Mouse (Mus musculus): Measurements from ENCODE around the gene Ankmy1.

Gene Ankmy1

DNA sequence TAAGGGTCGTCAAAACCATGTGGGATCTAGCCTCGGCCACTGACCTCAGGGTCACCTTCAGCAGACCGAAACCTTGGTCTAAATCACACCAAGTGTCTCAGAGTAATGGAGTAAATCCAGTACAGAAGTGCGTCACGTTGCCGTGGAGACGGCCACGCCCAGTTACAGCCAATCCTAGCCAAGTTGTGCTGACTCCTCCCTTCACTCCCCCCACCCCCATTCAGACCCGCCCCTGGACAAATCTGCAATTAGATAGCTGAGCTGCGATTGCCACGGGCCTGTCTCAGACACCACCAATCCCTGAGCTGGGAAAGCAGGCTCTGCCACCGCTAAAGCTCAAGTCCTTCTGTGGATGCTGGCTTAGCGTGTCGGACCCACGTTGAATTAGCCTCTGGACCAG is at the start of gene Ankmy1:
Ankmy1 (minus strand) TSS at position 121 of the 400 bp plus-strand sequence.
- DNase-seq (ENCODE audit: low read depth, low spot score) = no peak

- no peak for DNase-seq (ENCODE audit: low read depth, low spot score)
These were observed 47.9 kb upstream of the Ankmy1 start, which contains the start of gene Gpr35 for GRCm38 (mm10) chr1:92950607-92951006. Gpr35 (plus strand) TSS chr1:92950865.

DNA sequence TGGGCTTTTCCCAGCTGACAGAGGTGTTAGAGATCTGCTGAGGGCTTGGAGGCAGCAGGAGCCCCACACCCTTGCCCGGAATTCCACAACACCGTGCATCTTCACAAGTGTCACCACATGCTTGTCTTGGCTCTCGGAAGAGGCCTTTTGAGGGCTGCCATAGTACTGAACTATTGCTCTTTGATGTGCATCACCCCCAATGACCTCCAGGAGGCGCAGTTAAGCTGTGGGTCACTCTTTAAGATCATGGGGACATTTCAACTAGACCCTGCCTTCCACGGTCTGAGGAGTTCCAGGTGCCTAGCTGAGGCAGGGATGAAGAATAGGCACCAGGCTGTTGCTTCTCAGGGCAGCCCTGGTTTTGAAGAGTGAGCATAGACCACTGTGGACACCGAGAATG is 46.7 kb upstream of the Ankmy1 start:
- DNase-seq (ENCODE audit: low read depth, low spot score) = peak; percentile 37

- no peak for DNase-seq (ENCODE audit: low read depth, low spot score)
These were observed 45.3 kb upstream of the Ankmy1 start for GRCm38 (mm10) chr1:92947966-92948365.

DNA sequence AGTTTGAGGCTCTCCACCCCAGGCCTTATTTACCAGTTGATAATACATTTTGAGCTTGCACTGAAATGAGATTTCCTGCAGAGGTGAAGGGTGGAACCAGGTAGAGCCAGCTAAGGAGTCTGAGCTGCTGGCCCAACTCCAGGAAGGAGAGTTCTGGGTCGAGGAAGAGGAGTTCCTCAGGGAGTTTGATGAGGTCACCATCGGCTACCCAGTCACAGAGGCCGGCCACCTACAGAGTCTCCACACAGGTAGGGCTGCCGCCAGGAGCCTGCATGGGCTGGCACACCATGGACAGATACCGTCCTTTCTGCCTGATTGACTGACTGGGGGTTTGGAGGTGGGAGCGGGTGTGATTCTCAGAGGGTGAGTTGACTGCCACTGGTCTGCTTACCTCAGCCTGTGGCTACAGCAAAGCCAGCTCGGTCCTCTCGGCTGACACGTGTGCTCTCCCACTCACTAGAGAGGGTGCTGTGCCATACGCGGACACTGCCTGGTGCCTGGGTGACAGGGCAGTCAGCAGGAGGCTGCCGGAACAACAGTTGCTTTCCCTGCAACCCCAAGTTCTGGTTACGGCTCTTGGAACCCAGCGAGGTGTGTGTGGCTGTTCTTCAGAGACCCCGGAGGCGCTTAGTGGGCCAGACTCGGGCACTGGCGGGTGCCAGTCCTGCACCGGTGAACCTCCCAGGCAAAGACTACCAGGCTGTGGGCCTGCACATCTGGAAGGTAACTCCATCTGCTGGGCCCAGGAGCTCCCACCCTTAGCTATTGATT is 40.7 kb upstream of the Ankmy1 start:
- DNase-seq (ENCODE audit: low read depth, low spot score) = no peak

GRCm38 (mm10) chr1:92939746-92940145 is 37.0 kb upstream of the Ankmy1 start:
- DNase-seq (ENCODE audit: low read depth, low spot score) = no peak

DNA sequence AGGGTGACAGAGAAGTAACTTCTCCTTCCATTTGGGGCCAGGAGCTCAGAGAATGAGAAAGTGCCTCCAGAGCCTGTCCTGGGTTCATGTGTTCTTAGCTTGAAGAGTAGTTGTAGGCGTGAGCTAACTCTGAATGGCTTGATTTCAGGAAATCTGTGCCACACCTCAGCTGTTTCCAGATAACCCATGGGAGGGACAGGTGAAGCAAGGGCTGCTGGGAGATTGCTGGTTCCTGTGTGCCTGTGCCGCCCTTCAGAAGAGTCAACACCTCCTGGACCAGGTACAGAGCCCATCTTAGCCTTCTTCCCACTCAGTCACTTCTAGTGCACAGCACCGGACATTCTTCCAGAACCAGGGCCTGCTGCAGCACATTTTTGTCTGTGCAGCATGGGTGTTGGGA is 35.1 kb upstream of the Ankmy1 start:
- DNase-seq (ENCODE audit: low read depth, low spot score) = no peak

- no peak for DNase-seq (ENCODE audit: low read depth, low spot score)
These were observed 33.8 kb upstream of the Ankmy1 start for GRCm38 (mm10) chr1:92936467-92936866.

- peak; percentile 62 for DNase-seq (ENCODE audit: low read depth, low spot score)
These were observed 33.3 kb upstream of the Ankmy1 start for GRCm38 (mm10) chr1:92935977-92936376.

DNA sequence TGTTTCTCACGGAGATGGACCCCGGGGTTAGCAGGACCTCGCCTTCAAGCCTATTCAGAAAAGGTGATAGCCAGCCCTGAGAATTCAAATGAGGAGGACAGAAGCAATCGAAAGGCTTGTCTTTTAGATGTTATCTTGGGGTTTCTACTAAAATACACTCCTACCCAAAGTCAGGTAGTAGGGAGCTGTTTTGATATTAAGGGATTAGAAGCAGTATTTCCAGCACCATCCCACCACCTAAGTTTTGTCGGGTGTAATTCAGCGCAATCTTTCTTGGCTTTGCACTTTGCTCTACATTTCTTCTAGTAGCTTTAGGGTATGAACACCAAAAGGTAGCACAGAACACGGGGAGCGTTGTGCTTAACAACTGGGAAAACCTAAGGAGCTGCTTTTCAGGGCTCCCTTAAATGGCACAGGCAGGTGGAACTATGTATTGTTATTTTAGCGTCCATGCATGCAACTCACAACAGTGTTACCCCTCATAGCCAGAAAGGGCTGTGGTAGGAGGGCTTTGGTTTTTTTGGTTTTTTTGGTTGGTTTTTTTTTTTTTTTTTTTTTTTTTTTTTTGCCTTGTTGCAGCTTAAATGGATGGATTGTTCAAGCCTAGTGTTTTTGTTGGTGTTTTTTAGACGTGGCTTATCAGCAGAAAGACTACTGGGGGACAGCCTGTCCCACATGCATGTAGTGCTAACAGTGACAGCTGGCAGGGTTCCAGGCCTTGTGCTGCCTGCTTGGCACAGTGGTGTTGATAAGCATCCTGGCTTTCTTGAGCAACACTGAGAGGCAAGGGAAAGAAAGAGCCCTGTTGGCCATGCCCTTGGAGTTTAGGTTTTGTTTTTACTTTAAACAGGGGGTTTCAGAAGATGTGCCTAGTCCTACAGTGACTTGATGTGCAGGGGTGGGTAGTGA is 32.6 kb upstream of the Ankmy1 start:
- DNase-seq (ENCODE audit: low read depth, low spot score) = peak; percentile 59

GRCm38 (mm10) chr1:92934182-92934827 is 31.6 kb upstream of the Ankmy1 start, which contains the start of gene Capn10:
Capn10 (plus strand) TSS chr1:92934376.
- peak; percentile 99 for DNase-seq (ENCODE audit: low read depth, low spot score)

DNA sequence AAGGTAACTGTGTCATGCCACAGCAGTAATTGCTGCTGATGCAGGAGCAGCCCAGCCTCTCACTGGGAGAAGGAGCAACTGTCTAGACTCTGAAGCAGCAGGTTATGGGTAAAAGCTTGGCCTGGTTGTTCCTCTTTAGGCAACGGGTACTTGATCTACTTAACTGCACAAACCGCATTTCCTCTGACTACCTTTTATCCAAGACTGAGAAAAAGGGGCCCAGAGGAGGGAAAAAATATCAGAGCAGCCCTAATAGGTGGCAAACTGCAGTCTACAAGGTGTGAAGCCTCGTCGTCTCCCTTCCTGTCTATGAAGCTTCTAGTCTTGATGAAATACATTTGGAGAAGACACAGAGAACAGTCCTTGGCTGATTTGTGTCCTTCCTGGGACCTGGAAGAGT is 30.9 kb upstream of the Ankmy1 start:
- no peak for DNase-seq (ENCODE audit: low read depth, low spot score)

DNA sequence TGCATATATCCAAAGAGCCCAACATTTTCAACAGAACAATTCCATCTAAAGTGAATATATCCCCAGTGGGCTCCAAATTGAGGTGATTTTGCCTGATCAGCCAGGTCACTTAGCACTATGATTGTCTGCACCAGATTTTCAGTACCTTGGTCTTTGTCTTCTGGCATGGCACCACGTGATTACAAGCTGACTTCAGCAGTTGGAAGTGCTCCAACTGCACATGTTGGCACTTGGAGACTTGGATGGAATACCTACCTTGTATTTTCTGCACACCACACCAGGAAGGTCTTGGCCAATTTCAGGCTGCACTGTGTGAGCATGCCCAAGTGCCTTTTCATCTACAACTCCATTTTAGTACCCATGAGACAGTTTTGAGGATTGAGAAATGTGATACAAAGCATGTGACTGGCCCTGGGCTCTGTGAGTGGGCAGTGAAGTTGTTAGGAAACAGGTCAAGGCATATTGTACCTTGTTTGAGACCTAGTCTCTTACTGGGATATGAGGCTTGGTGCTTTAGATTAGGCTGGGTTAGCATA is 27.5 kb upstream of the Ankmy1 start:
- peak; percentile 13 for DNase-seq (ENCODE audit: low read depth, low spot score)

- DNase-seq (ENCODE audit: low read depth, low spot score) = no peak
These were observed 18.8 kb upstream of the Ankmy1 start for GRCm38 (mm10) chr1:92921496-92921895.

DNA sequence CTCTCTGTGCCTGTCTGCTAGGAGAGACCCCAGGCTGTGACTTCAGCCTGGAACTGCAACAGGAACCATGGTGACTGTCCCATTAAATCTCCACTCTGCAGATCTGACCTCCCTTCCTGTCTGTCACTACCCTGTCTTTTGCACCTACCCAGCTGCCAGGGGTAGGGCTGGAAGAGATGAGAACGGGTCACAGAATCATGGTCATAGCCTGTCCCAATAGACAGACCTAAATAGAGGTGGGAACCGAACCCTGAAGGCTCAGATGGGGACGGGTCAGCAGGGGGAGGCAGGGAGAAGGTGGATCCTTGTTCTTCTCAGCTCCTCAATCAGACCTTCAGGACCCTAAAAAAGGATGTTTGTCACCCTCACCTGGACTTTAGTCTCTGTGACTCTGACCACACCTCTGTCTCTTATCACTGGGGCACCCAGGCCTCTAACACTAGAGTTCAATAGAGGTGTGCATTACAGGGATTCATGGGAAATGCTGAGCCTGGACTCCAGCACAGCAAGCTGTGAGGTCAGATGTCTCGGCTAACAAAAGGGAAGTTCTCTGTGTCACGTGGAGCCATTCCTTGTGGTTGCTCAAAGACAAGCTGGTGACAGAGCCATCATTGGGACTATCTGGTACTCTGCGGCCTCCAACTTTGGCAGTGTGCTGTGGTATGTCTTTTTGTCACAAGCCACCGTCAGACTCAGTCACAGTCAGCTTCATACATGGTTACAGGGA is 17.9 kb upstream of the Ankmy1 start:
- no peak for DNase-seq (ENCODE audit: low read depth, low spot score)

DNA sequence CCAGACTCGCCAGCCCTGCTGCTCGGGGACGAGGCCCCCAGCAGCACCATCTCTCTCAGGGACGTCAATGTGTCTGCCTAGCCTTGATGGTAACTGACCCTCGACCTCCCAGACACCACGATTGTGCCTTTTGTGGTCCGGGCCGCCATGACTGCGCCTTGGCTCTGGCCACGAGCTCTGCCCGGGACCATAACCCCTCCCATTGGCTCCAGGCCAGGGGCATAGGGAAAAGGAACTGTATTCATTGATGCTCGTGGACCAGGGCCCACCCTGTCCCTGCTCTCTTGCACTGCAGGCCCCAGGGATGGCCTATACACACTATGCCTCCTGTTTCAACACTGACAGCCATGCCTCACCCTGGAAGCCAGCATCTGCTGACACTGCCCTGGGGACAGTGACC is 17.1 kb upstream of the Ankmy1 start:
- no peak for DNase-seq (ENCODE audit: low read depth, low spot score)

- no peak for DNase-seq (ENCODE audit: low read depth, low spot score)
These were observed 16.4 kb upstream of the Ankmy1 start for GRCm38 (mm10) chr1:92919151-92919550.

- DNase-seq (ENCODE audit: low read depth, low spot score) = no peak
These were observed 14.0 kb upstream of the Ankmy1 start for GRCm38 (mm10) chr1:92916725-92917124.

DNA sequence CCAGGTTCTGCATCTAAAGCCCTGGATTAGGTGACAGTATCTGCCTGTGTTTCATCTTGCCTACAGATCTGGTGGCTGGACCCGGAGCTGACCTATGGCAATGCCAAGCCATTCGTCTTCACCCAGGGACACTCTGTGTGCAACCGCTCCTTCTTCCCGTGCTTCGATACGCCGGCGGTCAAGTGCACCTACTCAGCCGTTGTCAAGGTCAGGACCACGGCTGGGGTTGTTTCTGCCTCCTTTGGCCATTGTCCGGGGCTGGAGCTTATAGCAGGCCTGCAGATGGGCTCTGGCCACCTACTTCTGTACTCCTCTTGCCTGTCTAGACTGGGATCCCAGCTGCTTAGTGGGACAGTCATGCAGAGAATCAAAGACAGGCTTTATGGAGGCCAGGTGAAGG is 12.3 kb upstream of the Ankmy1 start:
- no peak for DNase-seq (ENCODE audit: low read depth, low spot score)

DNA sequence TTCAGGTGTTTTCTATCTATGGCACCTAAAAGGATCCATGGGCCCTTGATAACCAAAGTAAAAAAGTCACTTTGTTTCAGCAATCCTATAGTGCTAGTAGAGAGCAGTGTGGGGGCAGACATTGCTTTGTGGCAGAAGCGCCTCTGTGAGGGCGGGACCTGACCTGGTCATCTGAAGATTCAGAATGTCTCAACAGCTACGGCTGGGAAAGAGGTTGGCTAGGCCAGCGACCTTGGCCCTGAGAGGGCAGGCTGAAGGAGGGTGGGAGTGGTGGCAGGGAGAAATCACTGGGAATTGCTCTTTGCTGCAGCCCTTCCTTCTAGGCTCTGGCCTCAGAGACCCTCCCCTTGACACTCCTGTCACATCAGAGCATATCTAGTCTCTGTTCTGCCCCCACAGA is 11.5 kb upstream of the Ankmy1 start:
- DNase-seq (ENCODE audit: low read depth, low spot score) = no peak

DNA sequence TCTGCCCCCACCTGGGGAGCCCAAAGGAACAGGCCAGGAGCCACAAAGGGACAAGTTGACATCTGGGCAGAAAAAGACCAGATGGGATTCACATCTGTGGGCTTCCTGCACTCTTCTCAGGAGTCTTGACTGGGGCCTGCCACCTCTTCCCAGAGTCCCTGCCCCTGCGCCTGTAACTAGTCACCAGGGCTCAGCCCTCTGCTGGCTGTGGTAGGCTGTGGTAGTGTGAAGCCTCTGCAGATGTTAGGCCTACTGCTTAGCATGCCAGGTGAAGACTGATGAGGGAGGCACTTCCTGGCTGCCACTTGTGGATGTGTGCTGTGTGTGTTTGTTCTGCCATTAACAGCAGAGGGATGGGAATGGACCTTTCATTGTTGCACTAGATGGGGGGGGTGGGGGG is 9.6 kb upstream of the Ankmy1 start:
- no peak for DNase-seq (ENCODE audit: low read depth, low spot score)
